Mouse (Mus musculus): ENCODE data around the gene Sos2. TPM values are rescaled to one million over a fixed set of nuclear protein-coding genes. Genes with fewer than 3 reads are reported as not detected.

Sos2 gene
- polyA plus RNA-seq, 1 experiment = 7.0 TPM

DNA sequence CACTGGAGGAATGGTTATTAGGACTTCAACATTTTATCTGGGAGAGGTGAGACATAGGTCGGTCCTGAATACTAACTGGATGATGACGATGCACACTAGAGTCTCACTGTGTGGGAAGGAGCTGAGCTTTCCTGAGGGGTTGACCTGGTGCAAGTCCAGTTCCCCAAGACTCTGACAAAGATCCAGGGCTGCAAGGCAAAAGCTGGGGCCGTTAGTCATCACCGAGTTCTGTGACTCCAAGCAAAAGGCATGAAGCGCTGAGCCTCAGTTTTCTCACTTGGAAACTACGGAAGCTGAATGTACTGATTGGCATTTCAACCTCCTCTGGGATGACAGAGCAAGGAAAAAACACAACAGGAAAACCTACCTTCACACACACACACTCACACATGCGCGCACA is 139.3 kb downstream of the Sos2 start:
- TF ChIP-seq GATA1 (IDR thresholded peaks at IDR 0.05; ENCODE audit: low read length) = no peak

DNA sequence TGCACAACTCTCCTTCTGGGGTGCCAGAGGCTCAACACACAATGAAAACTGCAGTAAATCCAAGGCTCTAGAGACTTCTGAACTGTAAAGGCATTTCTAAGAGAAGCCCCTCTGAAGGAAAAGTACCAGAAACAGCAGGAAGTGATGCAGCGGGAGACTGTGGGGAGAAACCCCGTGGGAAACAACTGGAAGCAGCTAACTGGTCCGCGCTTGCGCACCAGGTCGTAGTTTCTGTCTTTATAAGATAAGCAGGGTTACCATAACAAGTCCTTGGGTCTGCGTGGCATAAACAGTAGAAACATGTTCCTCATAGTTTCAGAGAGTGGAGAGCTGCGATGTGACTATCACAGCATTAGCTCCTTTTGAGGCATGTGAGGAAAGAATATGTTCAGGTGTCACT is 140.0 kb downstream of the Sos2 start:
- TF ChIP-seq GATA1 (IDR thresholded peaks at IDR 0.05; ENCODE audit: low read length) = no peak

DNA sequence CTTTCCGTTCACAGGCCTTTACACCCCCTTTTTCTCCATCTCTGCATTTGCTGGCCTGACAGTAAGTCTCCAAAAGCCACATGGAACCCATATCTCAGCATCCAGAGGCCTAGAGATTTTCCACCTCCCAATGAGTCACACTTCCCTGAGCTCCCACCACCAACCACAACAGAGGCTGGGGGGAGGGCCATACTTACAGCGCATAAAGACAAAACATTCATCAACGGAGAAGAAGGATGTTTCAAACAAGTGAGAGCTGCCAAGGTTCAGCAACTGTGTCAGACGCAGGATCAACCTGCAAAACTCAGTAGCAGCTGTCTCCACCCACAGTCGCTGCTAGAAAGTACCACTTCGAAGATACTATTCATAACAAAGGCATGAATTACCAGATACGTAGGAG is 142.3 kb downstream of the Sos2 start:
- no peak for TF ChIP-seq GATA1 (IDR thresholded peaks at IDR 0.05; ENCODE audit: low read length)

DNA sequence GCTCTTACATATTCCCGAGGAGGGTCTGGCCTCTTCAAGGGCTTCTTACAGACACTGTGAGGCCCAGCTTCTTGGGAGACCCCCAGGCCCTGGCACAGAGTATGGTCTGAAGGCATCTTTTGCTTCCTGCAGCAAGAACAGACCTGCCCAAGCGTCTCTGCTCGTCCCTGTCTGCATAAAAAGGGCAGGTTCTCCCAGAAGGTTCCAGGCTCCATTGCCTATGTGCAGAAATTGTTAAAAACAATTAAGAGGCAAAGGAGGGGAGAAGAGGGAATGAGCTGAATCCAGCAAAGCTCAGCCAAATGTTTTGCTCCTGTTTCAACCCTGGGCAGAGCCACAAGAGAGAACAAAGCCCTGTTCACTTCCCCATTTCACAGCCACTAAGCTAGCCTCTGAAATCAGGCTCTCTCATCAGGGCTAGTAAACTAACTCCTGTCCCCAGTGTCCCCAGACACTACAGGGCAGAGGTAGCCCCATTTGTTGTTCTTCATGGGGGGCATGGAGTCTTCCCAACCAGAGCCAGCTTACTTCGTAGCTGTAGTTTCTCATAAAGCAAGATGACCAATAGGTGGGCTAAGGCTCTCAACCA is 143.2 kb downstream of the Sos2 start:
- no peak for TF ChIP-seq GATA1 (IDR thresholded peaks at IDR 0.05; ENCODE audit: low read length)

DNA sequence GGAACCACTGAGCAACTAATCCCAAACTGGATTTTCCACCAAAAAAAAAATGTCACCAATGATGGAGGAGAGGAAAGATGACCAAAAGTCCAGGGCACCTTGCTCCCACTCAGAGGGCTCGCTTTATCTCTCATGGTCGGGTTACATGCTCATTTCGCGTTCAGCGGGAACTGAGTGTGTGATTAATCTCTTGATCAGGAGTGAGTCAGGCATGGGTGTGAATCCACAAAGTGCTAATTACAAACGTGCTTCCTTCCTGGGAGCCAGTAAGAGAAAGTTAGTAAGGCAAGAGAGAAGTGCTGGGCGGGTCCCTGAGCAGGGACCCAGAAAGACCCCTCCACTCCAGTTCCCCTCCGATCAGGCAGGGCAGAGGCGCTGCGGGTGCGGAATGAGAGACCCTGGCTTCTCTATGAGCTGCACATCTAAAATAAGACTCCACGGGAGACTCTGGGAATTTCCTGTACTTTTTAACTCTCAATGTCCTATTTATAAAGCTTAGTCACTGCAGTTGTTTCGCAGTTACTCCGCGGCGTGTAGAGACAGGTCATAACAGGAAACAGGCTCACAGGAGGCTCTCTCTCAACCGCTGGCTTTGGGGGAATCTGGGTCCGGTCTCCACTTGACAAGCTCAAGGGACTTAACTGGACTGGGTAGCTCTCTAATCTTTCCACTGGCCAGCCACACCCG is 143.8 kb downstream of the Sos2 start:
- TF ChIP-seq GATA1 (IDR thresholded peaks at IDR 0.05; ENCODE audit: low read length) = no peak

DNA sequence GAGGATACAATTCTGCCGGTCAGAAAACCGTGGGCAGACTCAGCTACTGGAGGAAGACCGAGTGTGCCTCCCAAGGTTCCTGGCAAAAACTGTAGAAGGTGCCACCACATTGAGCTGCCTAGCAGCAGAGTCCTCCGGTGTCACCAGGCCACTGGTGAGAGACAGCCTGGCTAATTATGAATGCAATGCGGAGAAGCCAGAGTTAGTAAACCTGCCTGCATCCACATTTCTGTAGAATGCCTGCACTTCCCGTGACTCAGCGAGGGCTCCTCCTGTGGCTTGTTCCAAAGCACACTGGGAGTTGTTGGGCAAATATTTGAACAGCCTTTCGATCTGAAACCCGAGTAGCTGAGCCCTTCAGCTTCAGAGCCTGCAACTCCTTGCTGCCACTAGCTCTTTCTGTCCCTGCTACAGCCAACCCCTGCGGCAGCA is 144.4 kb downstream of the Sos2 start:
- TF ChIP-seq GATA1 (IDR thresholded peaks at IDR 0.05; ENCODE audit: low read length) = no peak

DNA sequence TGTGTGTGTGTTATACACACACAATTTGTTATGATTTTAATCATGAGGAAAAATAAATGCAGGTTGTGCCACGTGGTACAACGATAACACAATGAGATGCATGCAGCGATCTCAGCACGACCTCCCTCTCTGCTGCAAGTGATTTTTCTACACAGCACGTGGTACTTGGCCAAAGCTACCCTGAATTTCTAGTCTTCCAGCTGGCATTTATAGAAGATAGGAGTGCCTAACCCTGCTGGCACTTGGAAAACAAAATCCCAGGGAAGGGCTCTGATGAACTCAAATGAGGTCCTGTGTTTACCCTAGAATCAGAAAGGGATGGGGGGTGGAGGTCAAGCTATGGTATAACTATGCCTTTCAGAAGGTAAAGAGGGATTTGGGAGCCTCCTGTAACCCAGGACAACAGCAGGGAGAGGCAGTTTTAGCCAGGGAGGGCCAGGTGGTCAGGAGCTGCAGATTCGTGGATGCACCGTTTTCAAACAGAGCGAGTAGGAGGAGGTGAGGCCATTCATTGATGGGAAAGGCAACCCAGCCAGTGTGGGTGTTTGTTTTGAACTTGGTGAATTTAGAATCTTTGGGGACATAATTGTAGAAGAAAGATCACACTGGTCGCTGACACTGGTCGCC is 144.9 kb downstream of the Sos2 start:
- TF ChIP-seq GATA1 (IDR thresholded peaks at IDR 0.05; ENCODE audit: low read length) = no peak

Other genes with a start within 250 kb of the Sos2 start
- 14.5 and 24.8 TPM in 2 replicates for gene Vcpkmt, start 98.8 kb downstream of the Sos2 start, polyA plus RNA-seq (2012)
- 2.0 and 3.2 TPM in 2 replicates for gene L2hgdh, start 43.0 kb upstream of the Sos2 start, polyA plus RNA-seq (2012)
- gene Atp5s, start 43.1 kb upstream of the Sos2 start, polyA plus RNA-seq (2012) = 5.8 and 9.4 TPM in 2 replicates
- gene Cdkl1, start 109.4 kb upstream of the Sos2 start, polyA plus RNA-seq (2012) = not detected in 2 replicates
- gene Atl1, start 210.8 kb upstream of the Sos2 start, polyA plus RNA-seq (2012) = 0.50 and 0.62 TPM in 2 replicates
- 4.9 and 9.3 TPM in 2 replicates for gene Map4k5, start 211.3 kb upstream of the Sos2 start, polyA plus RNA-seq (2012)